Mouse (Mus musculus) embryo, embryonic 10 days (tissue): ENCODE measurements around the gene Zfr.
"Not testable (repeated sequence)": the region's sequence is repeated elsewhere in the genome, so short reads cannot be mapped to it uniquely, and the experiment has no call there.

ENCODE experiments used
- DNase-seq: peaks from one replicate; pipeline ENCODE4 v3.0.0-alpha.2; 2015; ENCODE audit warnings: low spot score

The Zfr gene

GRCm38 (mm10) chr15:12216798-12217197 lies 99.2 kb downstream of the Zfr start:
- DNase-seq, result no peak

GRCm38 (mm10) chr15:12217332-12217731 lies 99.7 kb downstream of the Zfr start:
- not testable (repeated sequence) for DNase-seq

GRCm38 (mm10) chr15:12217849-12218248 lies 100.2 kb downstream of the Zfr start:
- DNase-seq, result no peak

DNA sequence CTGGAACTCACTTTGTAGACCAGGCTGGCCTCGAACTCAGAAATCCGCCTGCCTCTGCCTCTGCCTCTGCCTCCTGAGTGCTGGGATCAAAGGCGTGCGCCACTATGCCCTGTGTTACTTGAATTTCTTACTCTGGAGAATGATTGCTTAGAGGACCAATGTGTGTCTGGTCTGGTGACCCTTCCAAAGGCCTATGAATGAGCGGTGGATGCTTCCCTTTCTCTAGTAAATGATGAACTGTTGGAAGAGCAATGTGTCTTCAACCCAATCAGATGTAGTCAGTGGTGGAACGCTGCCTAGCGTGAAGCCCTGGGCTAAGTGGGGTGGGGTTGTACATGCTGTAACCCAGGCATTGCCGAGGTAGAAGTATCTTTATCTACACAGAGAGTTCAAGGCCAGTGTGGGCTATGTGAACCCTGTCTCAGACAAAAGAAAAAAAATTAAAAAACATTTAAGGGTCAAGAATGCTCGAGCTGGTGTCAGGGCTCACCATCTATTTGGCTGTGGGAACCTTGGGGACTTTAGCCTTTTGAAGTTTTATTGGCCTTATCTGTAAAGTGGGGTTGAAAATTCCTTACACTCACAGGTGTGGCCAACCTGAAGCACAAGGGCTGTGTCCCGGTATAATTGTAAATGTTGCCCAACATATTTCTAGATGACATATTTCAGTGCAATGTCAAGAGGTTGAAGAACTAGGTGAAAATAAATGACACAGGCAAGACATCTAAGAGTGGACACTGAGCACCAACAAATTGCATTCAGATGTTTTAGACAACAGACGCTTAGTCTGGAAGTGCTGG lies 101.2 kb downstream of the Zfr start:
- no peak for DNase-seq

- no peak for DNase-seq
Observed at GRCm38 (mm10) chr15:12221131-12221530, 103.5 kb downstream of the Zfr start.

DNA sequence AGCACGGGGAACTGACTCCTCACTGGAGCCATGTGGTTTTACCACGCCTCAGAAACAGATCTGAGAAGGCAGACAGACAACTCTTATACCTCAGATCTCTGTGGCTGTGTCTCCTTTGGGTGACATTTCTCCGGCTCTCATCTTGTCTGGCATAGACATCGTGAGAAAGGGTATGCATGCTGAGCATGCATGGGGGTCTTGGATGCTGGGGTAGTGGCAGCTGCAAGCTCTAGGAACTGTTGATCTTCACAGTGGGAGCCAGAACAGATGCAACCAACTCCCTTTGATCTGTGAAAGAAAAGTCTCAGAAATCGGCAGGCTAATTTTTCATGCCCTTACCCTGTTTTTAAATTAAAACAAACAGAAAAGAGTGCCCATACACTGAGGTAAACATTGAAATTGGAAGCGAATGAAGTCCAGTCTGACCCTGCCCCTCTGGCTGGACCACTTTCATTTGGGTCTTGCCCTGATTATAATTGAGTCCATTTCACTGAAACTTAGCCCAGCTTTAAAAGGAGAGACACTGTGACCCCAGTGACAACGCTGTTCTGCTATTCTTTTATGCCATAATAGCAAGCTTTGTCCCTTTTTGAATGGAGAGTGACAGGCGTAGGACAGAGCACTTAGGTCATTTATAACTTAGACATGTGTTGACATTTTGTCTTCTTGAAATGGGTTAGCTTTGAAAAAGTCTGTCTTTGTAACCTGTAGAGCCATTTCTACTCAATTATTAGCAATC lies 105.1 kb downstream of the Zfr start:
- DNase-seq, result peak; percentile 66

- no peak for DNase-seq
Observed at GRCm38 (mm10) chr15:12223393-12223792, 105.8 kb downstream of the Zfr start.

DNA sequence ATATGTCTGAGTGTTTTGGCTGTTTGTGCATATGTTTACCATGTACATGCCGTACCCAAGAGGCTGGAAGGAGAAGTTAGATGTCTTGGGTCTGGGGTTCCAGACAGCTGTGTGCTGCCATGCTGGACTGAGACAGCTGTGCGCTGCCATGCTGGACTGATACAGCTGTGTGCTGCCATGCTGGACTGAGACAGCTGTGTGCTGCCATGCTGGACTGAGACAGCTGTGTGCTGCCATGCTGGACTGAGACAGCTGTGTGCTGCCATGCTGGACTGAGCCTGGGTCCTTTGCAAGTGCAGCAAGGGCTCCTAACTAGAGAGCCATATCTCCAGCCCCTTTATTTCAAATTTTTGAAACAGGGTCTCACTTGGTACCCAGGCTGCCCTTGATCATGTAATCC lies 106.6 kb downstream of the Zfr start:
- no peak for DNase-seq

GRCm38 (mm10) chr15:12225062-12225461 lies 107.4 kb downstream of the Zfr start:
- no peak for DNase-seq

GRCm38 (mm10) chr15:12226908-12227307 lies 109.3 kb downstream of the Zfr start:
- no peak for DNase-seq

DNA sequence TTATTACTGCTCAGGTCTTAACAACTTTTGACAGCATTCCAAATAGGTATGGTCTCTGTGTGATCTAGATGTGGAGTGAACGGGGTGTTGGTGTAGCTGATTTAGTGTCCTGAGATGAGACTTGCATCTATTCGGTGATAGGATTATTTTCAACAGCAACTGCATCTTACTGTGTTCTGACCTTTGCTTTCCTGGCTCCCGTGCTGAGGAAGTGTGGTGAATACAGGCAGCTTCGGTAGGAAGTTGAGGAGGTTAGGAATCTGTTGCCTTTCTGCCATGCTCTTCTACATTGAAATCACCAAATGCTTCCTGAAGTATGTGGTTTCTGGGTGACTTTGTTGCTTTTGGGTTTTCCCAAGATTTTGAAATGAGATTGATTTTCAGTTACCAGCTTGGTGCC lies 109.7 kb downstream of the Zfr start:
- DNase-seq, result no peak

DNA sequence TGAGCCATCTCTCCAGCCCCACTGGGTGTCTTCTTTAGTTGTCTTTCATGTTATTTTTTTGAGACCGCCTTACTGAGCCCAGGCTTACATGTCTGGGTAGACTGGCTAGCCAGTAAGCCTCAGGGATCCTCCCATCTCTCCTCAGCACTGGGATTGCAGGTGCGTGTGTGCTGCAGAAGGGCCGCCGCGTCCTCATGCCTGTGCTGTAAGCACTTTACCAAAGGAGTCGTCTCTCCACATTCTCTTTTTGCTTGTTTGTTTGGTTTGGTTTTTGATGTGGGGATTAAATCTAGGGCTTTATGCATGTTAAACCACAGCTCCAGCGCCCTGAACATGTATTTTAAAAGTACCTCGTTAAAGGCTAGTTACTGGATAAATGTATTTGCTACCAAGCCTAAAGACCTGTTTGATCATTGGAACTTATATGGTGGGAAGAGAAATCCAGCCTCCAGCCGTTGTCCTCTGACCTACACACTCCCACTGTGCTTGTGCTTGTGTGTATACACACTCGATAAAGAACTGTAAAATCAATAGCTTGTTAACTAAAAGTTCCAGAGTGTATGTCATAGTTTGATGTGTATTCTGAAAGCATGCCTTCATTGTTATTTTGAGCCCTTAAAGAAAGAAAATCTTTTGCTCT lies 112.1 kb downstream of the Zfr start:
- DNase-seq, result no peak

DNA sequence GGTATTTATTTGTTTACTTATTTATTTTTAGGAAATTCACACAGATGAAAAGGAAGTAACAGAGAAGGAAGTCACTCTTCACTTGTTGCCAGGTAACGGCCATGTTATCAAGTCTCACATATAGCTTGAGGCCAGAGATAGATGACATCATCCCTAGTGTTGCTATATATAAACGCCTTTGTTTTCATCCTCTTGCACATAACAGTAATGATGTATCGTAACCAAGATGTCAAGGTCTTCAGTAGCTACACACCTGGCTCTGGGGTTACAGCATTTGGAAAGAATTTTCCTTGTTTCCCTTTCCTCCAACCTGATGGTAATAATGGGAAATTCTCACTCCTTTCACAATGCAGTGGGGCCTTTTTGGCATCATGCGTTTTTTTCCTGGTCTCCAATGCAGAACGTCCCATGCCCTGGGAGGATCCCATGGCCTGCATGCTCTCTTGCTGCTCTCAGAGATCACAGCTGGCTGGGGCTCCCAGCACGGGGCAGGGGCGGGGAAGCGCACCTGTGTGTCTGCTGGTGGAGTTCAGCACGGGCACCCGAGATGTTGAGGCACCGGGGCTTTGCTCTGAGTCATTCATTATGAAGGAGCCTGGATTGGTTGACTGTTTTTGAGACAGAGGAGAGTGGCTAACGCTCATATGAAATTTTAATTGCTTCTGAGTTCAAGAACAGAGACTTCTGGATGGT lies 112.8 kb downstream of the Zfr start:
- no peak for DNase-seq

DNA sequence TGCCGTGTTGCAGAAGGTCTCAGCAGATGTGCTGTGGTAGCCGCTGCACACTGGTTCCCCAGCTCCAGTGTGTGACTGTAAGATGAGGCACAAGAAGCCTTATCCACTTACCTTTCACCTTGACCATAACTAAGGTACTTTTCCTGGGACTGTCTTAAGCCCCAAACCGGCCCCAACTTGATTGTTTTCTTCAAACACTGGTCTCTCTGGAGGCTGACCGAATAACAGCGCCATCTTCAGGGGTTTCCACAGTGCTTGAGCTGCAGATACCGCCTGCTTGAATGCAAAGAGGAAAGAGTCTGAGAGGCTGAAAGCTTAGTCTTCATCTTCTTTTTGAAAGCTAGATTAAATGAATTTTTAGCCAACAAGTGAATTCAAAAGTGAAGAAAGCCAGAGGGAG lies 113.8 kb downstream of the Zfr start:
- no peak for DNase-seq

DNA sequence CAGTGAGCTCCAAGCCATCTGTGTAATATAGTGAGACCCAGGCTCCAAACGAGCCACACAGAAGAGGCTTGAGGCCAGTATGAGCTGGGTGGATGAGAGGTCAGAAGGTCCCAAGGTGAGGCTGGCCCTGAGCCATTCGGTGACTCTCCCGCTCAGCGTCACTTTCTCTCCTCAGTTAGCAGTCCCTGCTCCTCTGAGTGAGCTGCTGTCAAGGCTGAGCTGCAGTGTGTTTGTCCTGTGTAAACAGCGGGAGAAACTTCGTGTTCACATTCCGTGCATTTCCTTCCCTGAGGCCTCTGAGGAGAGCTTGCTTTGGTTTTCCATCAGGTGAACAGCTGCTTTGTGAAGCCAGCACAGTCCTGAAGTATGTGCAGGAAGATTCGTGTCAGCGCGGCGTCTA lies 114.8 kb downstream of the Zfr start:
- no peak for DNase-seq

GRCm38 (mm10) chr15:12233021-12233420 lies 115.4 kb downstream of the Zfr start:
- DNase-seq, result no peak
